Mouse (Mus musculus): Measurements from ENCODE around the gene Syde2. TPM values are rescaled to one million over a fixed set of nuclear protein-coding genes. Genes with fewer than 3 reads are reported as not detected.
"Not testable (repeated sequence)": the region's sequence is repeated elsewhere in the genome, so short reads cannot be mapped to it uniquely, and the experiment has no call there.

Syde2 gene
- polyA plus RNA-seq, 2 experiments = 0.69 to 0.79 TPM

DNA sequence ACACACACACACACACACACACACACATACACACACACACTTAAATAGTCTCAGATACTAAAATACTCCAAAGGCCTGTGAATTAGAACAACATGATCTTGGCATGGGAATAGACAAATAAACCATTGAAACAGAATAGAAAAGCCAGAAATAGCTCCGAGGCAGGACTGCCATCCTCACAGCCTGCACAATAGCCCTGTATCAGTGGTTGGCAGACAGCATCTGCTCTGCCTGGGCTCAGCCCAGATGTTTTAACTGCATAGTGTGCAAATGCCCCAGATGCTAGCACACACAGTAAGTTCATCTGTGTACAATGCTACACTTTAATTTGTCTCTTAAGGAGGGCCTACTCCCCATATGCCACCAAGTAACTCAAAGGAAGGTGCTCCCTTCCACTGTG, 27.8 kb upstream of the Syde2 start:
- TF ChIP-seq CTCF (IDR thresholded peaks at IDR 0.05; ENCODE audit: low read depth) = no peak
- TF ChIP-seq EP300 (IDR thresholded peaks at IDR 0.05; ENCODE audit: low read depth) = no peak
- H3K9me3 ChIP-seq (ENCODE audit: control insufficient read depth, low read length) = no peaks in the 10 kb centered on the region
- ATAC-seq (ENCODE audit: insufficient read depth) = no peak

DNA sequence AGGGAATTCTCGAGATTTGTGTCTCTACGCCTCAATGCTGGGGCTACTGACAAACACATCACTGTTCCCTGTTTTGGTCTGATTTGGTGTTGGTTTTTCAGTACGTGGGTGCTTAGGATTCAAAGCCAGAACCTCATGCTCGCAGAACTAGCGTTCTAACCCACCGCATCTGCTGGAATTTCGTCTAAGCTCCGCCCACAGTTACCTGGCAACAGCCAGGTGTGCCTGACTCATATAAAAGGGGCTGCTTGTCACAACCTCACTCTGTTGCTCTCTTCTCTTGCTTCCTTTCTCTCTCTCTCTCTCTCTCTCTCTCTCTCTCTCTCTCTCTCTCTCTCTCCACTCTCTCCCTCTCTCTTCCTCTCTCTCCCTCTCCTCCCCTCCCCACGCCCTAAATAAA, 25.3 kb upstream of the Syde2 start:
- H3K27me3 ChIP-seq (ENCODE audit: control insufficient read depth, insufficient read depth, low read length) = peaks cover 9% of the 10 kb centered on the region; the same call in 1 of the 2 replicates
- peaks cover 5 to 16% of the 10 kb centered on the region in 2 experiments; a peak in 3 of 4 replicates for H3K4me1 ChIP-seq (replicated peaks; ENCODE audit: control insufficient read depth in 2 of 2, insufficient read depth in 2 of 2, low read length in 1 of 2)
- H3K9me3 ChIP-seq (ENCODE audit: control insufficient read depth, low read length) = no peaks in the 10 kb centered on the region
- H3K4me2 ChIP-seq (ENCODE audit: low read depth) = no peak overlapping the region
- no peaks in the 10 kb centered on the region for H3K36me3 ChIP-seq (replicated peaks; ENCODE audit: control insufficient read depth, insufficient read depth, low read depth)
- no peak overlapping the region for H3K27ac ChIP-seq
- DNase-seq (ENCODE audit: low read depth in 3 of 3, low spot score in 3 of 3) (no peak), ATAC-seq (ENCODE audit: insufficient read depth) (no peak)
- 45% methylated on average over 9 of the region's 9 CpGs for WGBS (ENCODE audit: insufficient replicate concordance)
- no peak for TF ChIP-seq EP300 (IDR thresholded peaks at IDR 0.05; ENCODE audit: low read depth)
- TF ChIP-seq CTCF (IDR thresholded peaks at IDR 0.05; ENCODE audit: low read depth) = no peak
- no peak overlapping the region for H3K9ac ChIP-seq (replicated peaks)
- H3K4me3 ChIP-seq (ENCODE audit: insufficient read depth in 1 of 2, low read depth in 2 of 2, low read length in 2 of 2) = no peak overlapping the region

More for the DNA sequence above, 27.8 kb upstream of the Syde2 start:
- whole genome bisulfite sequencing (ENCODE audit: insufficient replicate concordance) = 34% methylated on average over 1 of the region's 1 CpGs
- H3K4me1 ChIP-seq (replicated peaks; ENCODE audit: control insufficient read depth in 2 of 2, insufficient read depth in 2 of 2, low read length in 1 of 2) = peaks cover 5 to 14% of the 10 kb centered on the region in 2 experiments; a peak in 3 of 4 replicates
- peaks cover 9% of the 10 kb centered on the region; the same call in 1 of the 2 replicates for H3K27me3 ChIP-seq (ENCODE audit: control insufficient read depth, insufficient read depth, low read length)
- H3K36me3 ChIP-seq (replicated peaks; ENCODE audit: control insufficient read depth, insufficient read depth, low read depth) = no peaks in the 10 kb centered on the region
- no peak overlapping the region for H3K4me2 ChIP-seq (ENCODE audit: low read depth)
- no peak overlapping the region for H3K4me3 ChIP-seq (ENCODE audit: insufficient read depth in 1 of 2, low read depth in 2 of 2, low read length in 2 of 2)
- H3K27ac ChIP-seq = no peak overlapping the region
- H3K9ac ChIP-seq (replicated peaks) = no peak overlapping the region
- DNase-seq (ENCODE audit: low read depth in 3 of 3, low spot score in 3 of 3) = no peak

DNA sequence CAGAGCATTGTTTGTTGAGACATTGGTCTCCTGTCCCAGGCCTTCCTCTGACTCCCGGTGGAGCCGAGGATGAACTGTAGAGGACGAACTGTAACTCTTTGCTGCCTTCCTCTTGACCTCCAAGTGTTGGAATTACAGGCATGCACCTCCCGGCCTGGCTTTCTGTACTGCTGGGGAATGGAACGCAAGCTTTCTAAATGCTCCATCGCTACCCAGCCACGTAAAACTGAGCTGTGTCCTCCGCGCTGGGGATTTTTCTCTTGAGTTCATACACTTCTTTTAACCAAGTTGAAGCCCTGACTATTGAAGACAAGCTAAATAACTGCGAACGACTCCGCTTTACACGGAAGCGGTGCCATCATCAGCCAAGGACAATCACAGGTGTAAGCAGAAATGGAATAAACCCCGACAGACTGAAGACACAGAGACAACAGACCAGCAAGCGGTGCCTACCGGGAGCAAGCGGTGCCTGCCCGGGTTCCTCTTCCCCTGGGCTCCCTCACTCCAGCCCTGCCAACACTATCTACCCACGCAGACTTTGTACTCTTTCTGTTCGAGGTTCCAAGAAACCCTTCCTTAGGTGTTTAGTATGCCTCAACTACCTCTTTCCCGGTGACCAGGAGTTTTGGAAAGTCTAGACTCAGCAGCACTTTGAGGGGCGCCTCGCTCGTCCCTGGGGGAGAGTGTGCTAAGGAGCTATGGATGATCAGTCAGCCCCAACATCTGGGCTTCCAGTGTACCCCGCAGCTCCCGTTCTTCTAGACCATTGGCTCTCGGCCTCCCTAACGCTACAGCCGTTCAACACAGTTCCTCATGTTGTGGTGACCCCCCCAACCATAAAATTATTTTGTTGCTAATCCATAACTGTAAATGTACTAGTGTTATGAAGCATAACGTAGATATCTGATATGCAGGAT, 24.3 kb upstream of the Syde2 start:
- DNase-seq (ENCODE audit: low read depth in 3 of 3, low spot score in 3 of 3) = no peak
- peaks cover 9% of the 10 kb centered on the region; the same call in 1 of the 2 replicates for H3K27me3 ChIP-seq (ENCODE audit: control insufficient read depth, insufficient read depth, low read length)
- peak overlapping the region; percentile 47 for H3K4me2 ChIP-seq (ENCODE audit: low read depth)
- WGBS (ENCODE audit: insufficient replicate concordance) = 17% methylated on average over 31 of the region's 31 CpGs
- no peaks in the 10 kb centered on the region for H3K9me3 ChIP-seq (ENCODE audit: control insufficient read depth, low read length)
- H3K27ac ChIP-seq = no peak overlapping the region
- peaks cover 5 to 16% of the 10 kb centered on the region in 2 experiments; a peak in 3 of 4 replicates for H3K4me1 ChIP-seq (replicated peaks; ENCODE audit: control insufficient read depth in 2 of 2, insufficient read depth in 2 of 2, low read length in 1 of 2)
- no peaks in the 10 kb centered on the region for H3K36me3 ChIP-seq (replicated peaks; ENCODE audit: control insufficient read depth, insufficient read depth, low read depth)
- TF ChIP-seq EP300 (IDR thresholded peaks at IDR 0.05; ENCODE audit: low read depth) = no peak
- TF ChIP-seq CTCF (IDR thresholded peaks at IDR 0.05; ENCODE audit: low read depth) = no peak
- ATAC-seq (ENCODE audit: insufficient read depth) = peak; percentile 30; the same call in 1 of the 2 replicates
- no peak overlapping the region for H3K4me3 ChIP-seq (ENCODE audit: insufficient read depth in 1 of 2, low read depth in 2 of 2, low read length in 2 of 2)
- no peak overlapping the region for H3K9ac ChIP-seq (replicated peaks)

DNA sequence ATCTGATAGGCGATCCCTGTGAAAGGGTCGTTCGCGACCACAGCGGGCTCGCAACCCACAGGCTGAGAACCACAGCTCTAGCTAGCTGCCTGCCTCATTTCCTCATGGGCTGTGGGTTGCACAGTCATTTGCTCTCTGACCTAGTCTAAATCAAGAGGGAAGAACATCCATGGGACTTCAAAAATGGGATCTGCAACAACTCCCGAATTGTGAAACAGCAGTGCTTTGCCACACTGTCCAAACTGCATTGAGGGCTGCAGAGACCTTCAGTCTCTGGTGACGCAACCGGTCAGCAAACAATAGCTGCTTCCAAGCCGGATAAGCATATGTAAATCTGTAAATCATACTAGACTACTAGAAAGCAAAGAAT, 23.7 kb upstream of the Syde2 start:
- TF ChIP-seq CTCF (IDR thresholded peaks at IDR 0.05; ENCODE audit: low read depth) (no peak), EP300 (IDR thresholded peaks at IDR 0.05; ENCODE audit: low read depth) (no peak)
- H3K4me3 ChIP-seq (ENCODE audit: insufficient read depth in 1 of 2, low read depth in 2 of 2, low read length in 2 of 2) = no peak overlapping the region
- H3K9ac ChIP-seq (replicated peaks) = no peak overlapping the region
- no peak for DNase-seq (ENCODE audit: low read depth in 3 of 3, low spot score in 3 of 3)
- ATAC-seq (ENCODE audit: insufficient read depth) = peak; percentile 69
- peak overlapping the region; percentile 47 for H3K4me2 ChIP-seq (ENCODE audit: low read depth)
- WGBS (ENCODE audit: insufficient replicate concordance) = 4% methylated on average over 10 of the region's 10 CpGs
- H3K9me3 ChIP-seq (ENCODE audit: control insufficient read depth, low read length) = no peaks in the 10 kb centered on the region
- no peak overlapping the region for H3K27ac ChIP-seq
- peaks cover 5 to 16% of the 10 kb centered on the region in 2 experiments; a peak in 3 of 4 replicates for H3K4me1 ChIP-seq (replicated peaks; ENCODE audit: control insufficient read depth in 2 of 2, insufficient read depth in 2 of 2, low read length in 1 of 2)
- no peaks in the 10 kb centered on the region for H3K36me3 ChIP-seq (replicated peaks; ENCODE audit: control insufficient read depth, insufficient read depth, low read depth)
- peaks cover 9% of the 10 kb centered on the region; the same call in 1 of the 2 replicates for H3K27me3 ChIP-seq (ENCODE audit: control insufficient read depth, insufficient read depth, low read length)

DNA sequence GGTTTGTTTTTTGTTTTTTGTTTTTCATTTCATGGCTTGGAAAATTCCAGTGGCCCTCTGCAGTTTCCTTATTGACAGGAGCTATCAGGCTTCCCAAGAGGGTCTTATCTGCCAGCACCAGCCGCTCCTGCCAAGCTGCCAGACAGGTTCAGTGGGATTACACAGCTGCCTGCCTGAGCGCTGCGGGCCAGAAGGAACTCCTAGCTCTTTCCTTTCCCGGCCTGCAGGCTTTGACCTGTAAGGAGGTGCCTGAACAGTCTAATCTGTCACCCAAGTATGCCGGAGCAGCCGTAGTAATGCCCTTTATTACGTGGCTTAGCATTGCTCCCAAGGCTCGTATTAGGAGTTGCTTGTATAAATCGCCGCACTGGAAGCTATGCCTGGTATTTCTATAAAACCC, 23.2 kb upstream of the Syde2 start:
- TF ChIP-seq EP300 (IDR thresholded peaks at IDR 0.05; ENCODE audit: low read depth) (no peak), CTCF (IDR thresholded peaks at IDR 0.05; ENCODE audit: low read depth) (no peak)
- Histone ChIP-seq H3K27ac (no peak overlapping the region), H3K9me3 (ENCODE audit: control insufficient read depth, low read length) (no peaks in the 10 kb centered on the region), H3K4me2 (ENCODE audit: low read depth) (peak overlapping the region; percentile 47), H3K4me3 (ENCODE audit: insufficient read depth in 1 of 2, low read depth in 2 of 2, low read length in 2 of 2) (no peak overlapping the region), H3K27me3 (ENCODE audit: control insufficient read depth, insufficient read depth, low read length) (peaks cover 9% of the 10 kb centered on the region; the same call in 1 of the 2 replicates), H3K36me3 (replicated peaks; ENCODE audit: control insufficient read depth, insufficient read depth, low read depth) (no peaks in the 10 kb centered on the region), H3K9ac (replicated peaks) (no peak overlapping the region; the same call in 1 of the 2 replicates), H3K4me1 (replicated peaks; ENCODE audit: control insufficient read depth in 2 of 2, insufficient read depth in 2 of 2, low read length in 1 of 2) (peaks cover 5 to 20% of the 10 kb centered on the region in 2 experiments; a peak in 3 of 4 replicates)
- DNase-seq (ENCODE audit: low read depth in 3 of 3, low spot score in 3 of 3) (peak in 1 of 3 experiments; percentile 24), ATAC-seq (ENCODE audit: insufficient read depth) (peak; percentile 69)
- WGBS (ENCODE audit: insufficient replicate concordance) = 9% methylated on average over 10 of the region's 10 CpGs

DNA sequence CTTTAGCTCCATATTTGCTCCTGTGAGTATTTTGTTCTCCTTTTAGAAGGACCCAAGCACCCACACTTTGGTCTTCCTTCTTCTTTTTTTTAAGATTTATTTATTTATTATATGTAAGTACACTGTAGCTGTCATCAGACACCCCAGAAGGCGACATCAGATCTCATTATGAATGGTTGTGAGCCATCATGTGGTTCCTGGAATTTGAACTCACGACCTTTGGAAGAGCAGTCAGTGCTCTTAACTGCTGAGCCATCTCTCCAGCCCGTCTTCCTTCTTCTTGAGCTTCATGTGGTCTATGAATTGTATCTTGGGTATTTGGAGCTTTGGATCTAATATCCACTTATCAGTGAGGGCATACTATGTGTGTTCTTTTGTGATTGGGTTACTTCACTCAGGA, 22.1 kb upstream of the Syde2 start:
- H3K36me3 ChIP-seq (replicated peaks; ENCODE audit: control insufficient read depth, insufficient read depth, low read depth); H3K27ac ChIP-seq: not testable (repeated sequence)
- 52% methylated on average over 3 of the region's 3 CpGs for WGBS (ENCODE audit: insufficient replicate concordance)

More for the DNA sequence above, 22.1 kb upstream of the Syde2 start:
- H3K9ac ChIP-seq (replicated peaks); H3K4me2 ChIP-seq (ENCODE audit: low read depth); DNase-seq (ENCODE audit: low read depth in 3 of 3, low spot score in 3 of 3); H3K9me3 ChIP-seq (ENCODE audit: control insufficient read depth, low read length); H3K4me3 ChIP-seq (ENCODE audit: insufficient read depth in 1 of 2, low read depth in 2 of 2, low read length in 2 of 2); ATAC-seq (ENCODE audit: insufficient read depth); H3K27me3 ChIP-seq (ENCODE audit: control insufficient read depth, insufficient read depth, low read length): not testable (repeated sequence)
- peaks cover 5 to 20% of the 10 kb centered on the region in 2 experiments; a peak in 3 of 4 replicates for H3K4me1 ChIP-seq (replicated peaks; ENCODE audit: control insufficient read depth in 2 of 2, insufficient read depth in 2 of 2, low read length in 1 of 2)
